Mouse (Mus musculus): ENCODE measurements around the gene Dlx2.
A peak's percentile ranks its signal among the peaks of the same experiment; 100 is the strongest.

Gene Dlx2

GRCm38 (mm10) chr2:71540611-71541417, 5.7 kb downstream of the Dlx2 start:
- no peak for DNase-seq (ENCODE audit: low spot score)

- no peak for DNase-seq (ENCODE audit: low spot score)
These were observed 12.1 kb downstream of the Dlx2 start for GRCm38 (mm10) chr2:71534242-71535052.

GRCm38 (mm10) chr2:71533094-71533493, 13.5 kb downstream of the Dlx2 start:
- no peak for DNase-seq (ENCODE audit: low spot score)

GRCm38 (mm10) chr2:71531990-71532970, 14.3 kb downstream of the Dlx2 start:
- DNase-seq (ENCODE audit: low spot score): no peak

- DNase-seq (ENCODE audit: low spot score): no peak
These were observed 15.4 kb downstream of the Dlx2 start for GRCm38 (mm10) chr2:71531124-71531590.

- no peak for DNase-seq (ENCODE audit: low spot score)
These were observed 16.0 kb downstream of the Dlx2 start for GRCm38 (mm10) chr2:71530391-71531123.

GRCm38 (mm10) chr2:71529511-71530351, 16.8 kb downstream of the Dlx2 start:
- peak; percentile 82 for DNase-seq (ENCODE audit: low spot score)

GRCm38 (mm10) chr2:71528714-71529510, 17.6 kb downstream of the Dlx2 start:
- DNase-seq (ENCODE audit: low spot score): peak; percentile 31

GRCm38 (mm10) chr2:71528014-71528713, 18.4 kb downstream of the Dlx2 start, which contains the start of gene Dlx1:
Dlx1 (plus strand) TSS chr2:71528113.
- no peak for DNase-seq (ENCODE audit: low spot score)

GRCm38 (mm10) chr2:71527323-71528013, 19.1 kb downstream of the Dlx2 start:
- no peak for DNase-seq (ENCODE audit: low spot score)

GRCm38 (mm10) chr2:71526595-71527322, 19.8 kb downstream of the Dlx2 start:
- no peak for DNase-seq (ENCODE audit: low spot score)

GRCm38 (mm10) chr2:71524763-71525162, 21.8 kb downstream of the Dlx2 start:
- DNase-seq (ENCODE audit: low spot score): no peak

- DNase-seq (ENCODE audit: low spot score): no peak
These were observed 23.1 kb downstream of the Dlx2 start for GRCm38 (mm10) chr2:71523431-71523830.

GRCm38 (mm10) chr2:71522871-71523270, 23.7 kb downstream of the Dlx2 start:
- no peak for DNase-seq (ENCODE audit: low spot score)

- DNase-seq (ENCODE audit: low spot score): no peak
These were observed 29.0 kb downstream of the Dlx2 start for GRCm38 (mm10) chr2:71517466-71518099.

- DNase-seq (ENCODE audit: low spot score): no peak
These were observed 29.6 kb downstream of the Dlx2 start for GRCm38 (mm10) chr2:71516995-71517394.

- DNase-seq (ENCODE audit: low spot score): no peak
These were observed 34.2 kb downstream of the Dlx2 start for GRCm38 (mm10) chr2:71512326-71512725.
